Mouse (Mus musculus) myocyte (in vitro differentiated cells): ENCODE data around the gene Brip1.

ENCODE experiments used
- E2F4 ChIP-seq: IDR thresholded peaks from one replicate; pipeline ENCODE4 v1.6.1; 2011; ENCODE audit warnings: mild to moderate bottlenecking, control low read depth, moderate library complexity; ENCODE audit not compliant: insufficient read depth
- MAX ChIP-seq: IDR thresholded peaks from one replicate; pipeline ENCODE4 v1.6.1; 2011; ENCODE audit warnings: low read depth, mild to moderate bottlenecking, control low read depth
- MYOD1 ChIP-seq, 3 experiments: IDR thresholded peaks; one replicate each; pipeline ENCODE4 v1.6.1; 2011; ENCODE audit warnings: control low read depth in 2 of 3, low read depth in 2 of 3, mild to moderate bottlenecking in 2 of 3, moderate library complexity in 1 of 3; ENCODE audit not compliant: insufficient read length in 2 of 3, control insufficient read depth in 1 of 3
- POLR2A ChIP-seq: IDR thresholded peaks from one replicate; pipeline ENCODE4 v1.6.1; 2011; ENCODE audit warnings: low read depth, mild to moderate bottlenecking, control low read depth, moderate library complexity; ENCODE audit not compliant: insufficient read length
- SRF ChIP-seq: IDR thresholded peaks from one replicate; pipeline ENCODE4 v1.6.1; 2011; ENCODE audit warnings: low read depth; ENCODE audit not compliant: control insufficient read depth, insufficient read length
- TCF12 ChIP-seq: IDR thresholded peaks from one replicate; pipeline ENCODE4 v1.6.1; 2011; ENCODE audit warnings: mild to moderate bottlenecking, control low read depth; ENCODE audit not compliant: poor library complexity, insufficient read depth, severe bottlenecking
- USF1 ChIP-seq: IDR thresholded peaks from one replicate; pipeline ENCODE4 v1.6.1; 2011; ENCODE audit warnings: low read depth, mild to moderate bottlenecking, control low read depth, moderate library complexity

- TF ChIP-seq POLR2A, result no peak
- TF ChIP-seq USF1, result no peak
- TF ChIP-seq SRF, result no peak
- no peak for TF ChIP-seq MYOD1 (IDR thresholded peaks at IDR 0.05; ENCODE audit: control insufficient read depth in 1 of 3, insufficient read length in 2 of 3, low read depth in 2 of 3)
- TF ChIP-seq MAX, result no peak
- no peak for TF ChIP-seq E2F4
- TF ChIP-seq TCF12, result no peak
Observed at GRCm38 (mm10) chr11:86028034-86028433, 173.0 kb downstream of the Brip1 start.
